Mouse (Mus musculus): ENCODE results near the gene Ppil1.
A peak's percentile ranks its signal among the peaks of the same experiment; 100 is the strongest.
"Not testable (repeated sequence)": the region's sequence is repeated elsewhere in the genome, so short reads cannot be mapped to it uniquely, and the experiment has no call there.

The Ppil1 gene

DNA sequence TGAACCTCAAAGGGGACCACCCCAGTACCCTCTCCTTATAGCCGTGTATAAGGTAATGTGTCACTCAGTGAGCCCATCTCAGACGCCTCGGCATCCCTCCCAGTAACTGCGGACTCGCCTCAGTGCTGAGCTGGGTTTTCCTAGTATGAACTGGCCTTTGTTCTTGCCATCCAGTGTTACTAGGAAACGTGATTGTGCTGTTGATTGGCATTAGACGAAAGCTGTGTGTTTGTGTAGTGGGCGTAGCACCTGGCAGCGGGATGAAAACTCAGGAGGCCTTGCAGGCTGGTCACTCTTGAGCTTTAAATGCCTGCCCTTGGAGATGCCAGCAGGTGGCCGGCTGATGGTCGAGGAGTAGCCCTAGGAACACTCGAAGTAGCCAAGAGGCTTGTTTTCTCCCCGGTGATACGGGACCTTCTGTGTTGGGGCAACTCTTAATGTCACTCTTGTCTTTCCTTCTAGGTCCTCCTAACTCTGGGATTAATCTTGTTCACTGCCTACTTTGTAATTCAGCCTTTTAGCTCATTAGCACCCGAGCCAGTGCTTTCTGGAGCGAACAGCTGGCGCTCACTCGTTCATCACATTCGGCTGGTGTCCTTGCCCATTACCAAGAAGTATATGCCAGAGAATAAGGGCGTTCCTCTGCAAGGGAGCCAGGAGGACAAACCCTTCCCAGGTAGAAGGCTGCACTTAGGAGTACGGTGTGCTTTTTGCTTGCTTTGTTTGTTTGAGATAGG, 18.4 kb upstream of the Ppil1 start:
- DNase-seq (ENCODE audit: low spot score in 2 of 2), result no peak

DNA sequence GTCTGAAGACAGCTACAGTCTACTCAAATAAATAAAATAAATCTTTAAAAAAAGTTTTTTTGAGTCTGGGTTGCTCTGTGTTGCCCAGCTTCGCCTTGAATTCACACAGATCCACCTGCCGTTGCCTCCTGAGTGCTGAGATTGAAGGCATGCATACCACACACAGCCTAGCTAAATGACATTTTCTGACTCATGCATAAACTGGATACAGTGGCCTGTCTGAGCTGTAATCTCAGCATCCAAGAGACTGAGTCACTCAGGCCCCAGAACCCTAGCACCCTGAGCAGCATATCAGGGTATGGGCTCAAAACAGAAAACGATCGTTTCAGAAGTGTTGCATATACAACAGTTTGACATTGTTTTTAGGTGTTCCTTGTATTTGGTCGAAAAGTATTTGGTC, 17.6 kb upstream of the Ppil1 start:
- DNase-seq (ENCODE audit: low spot score in 2 of 2), result no peak

DNA sequence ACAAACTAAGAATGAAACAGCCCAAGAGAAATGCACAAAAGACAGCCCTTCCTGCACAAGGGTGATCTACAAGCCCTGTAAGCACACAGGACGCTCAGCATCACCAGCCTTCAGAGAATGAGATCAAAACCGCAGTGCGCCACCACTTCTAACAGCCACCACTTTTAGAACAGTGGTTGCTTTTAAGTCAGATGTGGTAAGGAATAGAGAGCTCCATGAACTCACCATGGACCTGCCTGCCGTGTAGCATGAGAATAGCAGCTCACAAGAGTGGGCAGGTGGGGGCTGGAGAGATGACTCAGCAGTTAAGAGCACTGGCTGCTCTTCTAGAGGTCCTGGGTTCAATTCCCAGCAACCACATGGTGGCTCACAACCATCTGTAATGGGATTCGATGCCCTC, 16.4 kb upstream of the Ppil1 start:
- DNase-seq (ENCODE audit: low spot score in 2 of 2), result no peak

DNA sequence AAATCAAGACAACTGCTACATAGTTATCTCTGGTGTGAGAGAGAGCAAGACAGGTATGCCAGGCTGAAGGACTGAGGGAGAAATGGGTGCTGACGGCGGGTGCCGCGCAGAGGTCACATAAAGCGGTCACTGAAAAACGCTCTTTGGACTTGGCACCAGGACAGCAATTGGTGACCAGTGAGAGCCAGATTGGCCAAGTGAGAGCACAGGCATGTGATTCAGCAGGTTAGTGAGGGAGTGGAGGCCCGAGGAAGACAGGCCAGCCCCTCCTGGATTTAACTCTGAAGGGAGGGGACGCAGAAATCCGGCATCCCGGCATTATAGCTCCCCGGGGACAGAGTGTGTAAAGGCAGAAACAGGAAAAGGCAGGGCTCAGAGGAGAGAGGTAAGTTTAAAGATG, 9.9 kb upstream of the Ppil1 start:
- peak; percentile 56 to 75 for DNase-seq (ENCODE audit: low spot score in 2 of 2)

DNA sequence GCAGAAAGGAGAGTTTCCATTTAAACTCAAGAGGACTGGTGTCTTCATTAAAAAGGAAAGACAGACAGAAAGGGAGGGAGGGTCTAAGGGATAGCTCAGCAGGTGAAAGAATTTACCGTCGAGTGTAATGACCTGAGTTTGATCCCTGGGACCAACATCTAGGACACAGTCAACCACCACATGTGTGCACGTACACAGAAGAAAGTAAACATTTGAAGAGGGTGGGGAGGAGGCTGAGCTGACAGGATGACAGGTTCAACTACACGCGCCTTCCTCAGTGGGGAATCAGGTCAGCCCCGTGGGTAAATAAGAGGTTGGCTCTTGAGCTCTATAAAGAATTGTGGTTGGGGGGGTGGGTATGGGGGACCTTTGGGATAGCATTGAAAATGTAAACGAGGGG, 9.2 kb upstream of the Ppil1 start:
- no peak for DNase-seq (ENCODE audit: low spot score in 2 of 2)

DNA sequence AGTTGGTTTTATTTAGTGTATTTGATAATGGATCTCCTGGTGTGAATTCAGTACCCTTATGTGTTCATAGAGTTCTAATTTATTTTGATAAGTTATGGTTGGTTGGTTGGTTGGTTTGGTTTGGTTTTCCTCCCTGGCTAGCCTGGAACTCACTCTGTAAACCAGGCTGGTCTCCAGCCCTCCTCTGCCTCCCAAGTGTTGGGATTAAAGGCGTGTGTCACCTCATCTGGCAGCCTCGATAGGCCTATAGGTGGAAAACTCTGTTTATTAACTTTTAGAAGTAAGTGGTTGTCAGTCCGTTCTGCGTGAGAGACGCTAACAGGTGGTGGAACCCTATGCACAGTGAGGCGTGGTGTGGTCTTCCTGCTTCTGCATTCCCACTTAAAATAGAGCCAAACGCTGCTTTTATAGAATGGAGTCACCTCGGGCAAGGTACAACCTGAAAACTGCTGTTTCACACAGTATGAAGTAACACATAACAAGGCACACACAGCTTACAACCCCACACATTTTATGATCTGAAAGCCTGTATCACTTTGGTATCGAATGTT, 6.2 kb upstream of the Ppil1 start:
- no peak for DNase-seq (ENCODE audit: low spot score in 2 of 2)

DNA sequence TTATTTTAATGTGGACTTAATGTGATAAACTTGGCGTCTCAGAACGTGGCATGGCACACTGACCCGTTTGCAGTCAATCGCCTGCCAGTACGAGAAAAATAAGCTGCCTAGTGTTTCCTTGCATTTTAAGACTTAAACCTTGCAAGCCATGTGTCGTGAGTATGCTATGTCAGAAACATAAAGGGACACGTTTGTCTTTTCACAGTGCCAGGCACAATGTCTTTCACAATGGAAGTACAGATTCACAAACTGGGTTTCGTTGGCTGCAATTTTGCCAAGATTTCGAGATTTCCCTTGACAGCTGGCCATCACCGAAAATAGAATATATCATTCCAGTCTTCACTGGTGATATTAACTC, 5.3 kb upstream of the Ppil1 start:
- DNase-seq (ENCODE audit: low spot score in 2 of 2), result no peak

DNA sequence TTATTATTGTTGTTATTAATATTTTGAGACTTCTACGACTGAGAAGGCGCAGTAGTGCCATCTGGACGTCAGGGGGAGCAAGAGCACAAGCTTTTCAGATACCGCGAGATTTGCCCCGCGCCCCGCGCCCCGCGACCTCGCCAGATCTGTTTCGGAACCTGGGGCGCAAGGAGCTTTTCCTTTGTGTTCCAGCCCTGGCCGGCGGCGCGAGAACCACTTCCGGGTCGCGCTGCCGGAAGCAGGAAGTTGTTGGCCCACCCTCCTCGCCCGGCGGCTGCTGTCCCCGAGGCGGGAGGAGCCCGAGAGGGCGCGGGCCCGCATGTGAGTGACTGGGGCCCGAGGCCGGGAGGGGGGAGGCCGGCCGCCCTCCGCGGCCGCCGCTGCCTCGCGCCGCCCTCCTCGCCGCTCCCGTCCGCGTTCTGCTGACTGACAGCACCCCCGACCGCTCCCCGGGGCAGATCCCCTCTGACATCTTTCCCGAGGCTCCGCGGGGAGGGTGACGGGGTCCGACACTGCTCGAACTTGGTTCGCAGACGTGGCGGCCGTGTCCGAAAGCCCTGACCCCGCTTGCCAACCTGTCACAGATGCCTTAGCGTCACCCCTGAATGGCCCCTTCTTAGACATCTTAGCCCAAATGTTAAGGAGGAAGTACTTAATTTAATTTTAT, 4.8 kb upstream of the Ppil1 start, which contains the start of gene BC004004:
Gene BC004004, plus strand, starts transcription at position 107 of the 667 bp plus-strand sequence.
- peak; percentile 96 to 97 for DNase-seq (ENCODE audit: low spot score in 2 of 2)

DNA sequence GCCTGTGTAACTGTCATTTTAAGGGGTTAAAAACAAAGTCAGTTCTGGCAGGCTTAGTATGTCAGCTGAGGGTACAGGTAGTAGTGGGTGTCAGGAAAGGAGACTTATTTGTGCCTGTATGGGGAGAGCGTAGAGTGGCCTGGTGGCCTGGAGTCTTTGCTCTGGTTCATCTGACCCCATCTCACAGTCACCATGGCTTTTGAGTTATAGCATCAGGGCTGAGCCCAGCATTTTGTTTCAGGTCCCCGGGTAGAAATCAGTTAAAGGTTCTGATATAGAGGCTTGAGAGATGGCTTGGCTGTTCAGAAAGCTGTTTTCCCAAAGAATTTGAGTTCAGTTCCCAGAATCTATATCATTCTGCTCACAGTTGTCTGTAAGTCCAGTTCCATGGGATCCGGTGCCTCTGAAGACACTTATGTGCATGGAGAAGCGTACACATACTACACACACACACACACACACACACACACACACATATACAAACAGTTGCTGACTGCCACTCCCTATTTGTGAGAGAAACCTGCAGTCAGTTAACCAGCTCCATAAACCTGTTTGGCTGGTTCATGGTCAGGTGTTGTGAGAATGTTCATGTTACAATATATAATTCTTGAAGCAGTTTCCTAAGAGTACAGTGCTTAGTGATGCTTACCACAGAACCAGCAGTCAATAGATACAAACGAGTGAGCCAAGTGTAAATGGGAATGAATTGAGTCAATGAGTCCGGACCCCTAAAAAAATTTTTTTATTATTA, 4.1 kb upstream of the Ppil1 start:
- DNase-seq (ENCODE audit: low spot score in 2 of 2), result no peak

DNA sequence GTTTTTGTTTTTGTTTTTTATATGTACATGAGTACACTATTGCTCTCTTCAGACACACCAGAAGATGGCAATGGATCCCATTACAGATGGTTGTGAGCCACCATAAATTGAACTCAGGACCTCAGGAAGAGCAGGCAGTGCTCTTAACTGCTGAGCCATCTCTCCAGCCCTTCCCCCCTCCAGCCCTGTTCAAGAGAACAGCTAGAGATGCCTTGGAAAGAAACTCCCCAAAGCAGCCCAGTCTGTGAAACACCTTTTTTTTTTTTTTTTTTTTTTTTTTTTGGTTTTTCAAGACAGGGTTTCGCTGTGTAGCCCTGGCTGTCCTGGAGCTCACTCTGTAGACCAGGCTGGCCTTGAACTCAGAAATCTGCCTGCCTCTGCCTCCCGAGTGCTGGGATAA, 3.1 kb upstream of the Ppil1 start:
- not testable (repeated sequence) for DNase-seq (ENCODE audit: low spot score in 2 of 2)

DNA sequence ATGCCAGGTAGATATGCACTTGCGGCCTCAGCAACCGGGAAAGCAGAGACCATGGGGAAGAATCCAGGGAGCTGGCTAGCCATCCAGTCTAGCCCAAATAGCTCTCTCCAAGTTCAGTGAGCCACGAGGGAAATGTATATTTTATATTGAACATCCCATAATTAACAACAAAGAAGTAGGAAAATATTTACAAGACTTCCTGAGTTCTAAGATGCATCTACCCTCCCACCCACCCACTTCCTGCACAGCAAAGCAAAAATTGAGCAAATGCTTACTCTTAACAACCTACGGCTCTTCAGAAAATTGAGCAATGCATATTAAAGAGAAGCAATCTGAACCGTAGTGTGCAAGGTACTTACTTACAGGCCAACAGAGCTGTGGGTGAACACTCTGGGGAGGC, 774 bp upstream of the Ppil1 start:
- DNase-seq (ENCODE audit: low spot score in 2 of 2), result no peak

DNA sequence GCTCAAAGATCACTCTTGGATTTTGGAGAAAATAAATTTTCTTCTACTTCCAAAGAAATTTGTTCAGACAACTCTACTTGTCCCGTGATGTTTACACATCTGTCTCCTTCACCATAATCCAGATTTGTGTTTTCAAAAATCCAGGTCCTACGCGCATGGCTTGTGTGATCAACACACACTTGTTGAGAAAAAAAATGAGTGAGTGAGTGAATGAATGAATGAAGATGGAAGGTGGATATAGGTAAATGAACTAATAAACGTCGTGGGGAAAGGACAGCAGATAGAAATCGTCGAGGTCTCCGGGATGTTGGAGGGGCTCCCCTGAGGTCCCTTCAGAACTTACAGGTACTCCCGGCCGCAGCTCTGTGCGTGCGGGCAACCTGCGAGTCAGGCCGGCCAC, 569 bp downstream of the Ppil1 start:
- DNase-seq (ENCODE audit: low spot score in 2 of 2), result no peak

DNA sequence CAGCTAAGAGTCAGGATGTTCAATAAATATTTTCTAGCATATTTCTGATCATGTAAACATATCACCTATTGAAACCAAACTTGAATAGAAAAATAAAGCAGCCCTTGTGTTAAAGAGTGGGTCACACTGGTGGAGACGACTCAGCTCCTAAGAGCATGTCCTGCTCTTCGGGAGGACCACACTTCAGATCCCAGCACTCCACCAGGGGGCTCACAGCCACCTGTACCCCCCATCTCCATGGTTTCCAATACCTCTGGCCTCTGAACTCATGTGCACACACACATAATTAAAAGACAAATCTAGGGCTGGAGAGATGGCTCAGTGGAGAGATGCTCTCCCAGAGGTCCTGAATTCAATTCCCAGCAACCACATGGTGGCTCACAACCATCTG, 1.7 kb downstream of the Ppil1 start:
- DNase-seq (ENCODE audit: low spot score in 2 of 2), result no peak

DNA sequence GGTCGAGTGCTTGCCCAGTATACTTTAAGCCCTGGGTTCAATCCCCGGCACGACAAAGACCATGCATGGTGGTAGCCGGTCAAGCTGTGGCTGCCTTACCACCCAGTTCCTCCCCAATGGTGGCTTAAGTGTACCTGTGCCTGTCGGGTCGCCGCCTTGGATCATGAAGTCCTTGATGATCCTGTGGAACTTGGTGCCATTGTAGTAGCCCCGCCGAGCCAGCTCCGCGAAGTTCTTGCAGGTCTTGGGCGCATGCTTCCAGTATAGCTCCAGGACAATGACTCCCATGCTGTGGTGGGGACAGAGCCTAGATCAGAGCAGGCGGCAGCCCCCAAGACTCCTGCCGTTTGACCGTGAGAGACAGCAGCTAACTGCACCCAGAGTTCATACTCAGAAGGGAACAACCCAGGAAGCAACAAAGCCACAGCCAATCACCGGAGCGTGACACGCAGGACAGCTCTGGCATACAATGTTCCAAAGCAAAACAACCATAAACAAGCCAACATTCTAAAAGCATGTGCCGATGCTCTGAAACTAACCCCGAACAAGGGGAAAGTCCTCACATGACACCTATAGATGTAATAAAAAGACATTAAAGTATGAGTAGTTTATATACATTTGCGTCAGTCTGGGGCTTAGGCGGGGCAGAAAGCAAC, 2.3 kb downstream of the Ppil1 start:
- DNase-seq (ENCODE audit: low spot score in 2 of 2), result no peak

DNA sequence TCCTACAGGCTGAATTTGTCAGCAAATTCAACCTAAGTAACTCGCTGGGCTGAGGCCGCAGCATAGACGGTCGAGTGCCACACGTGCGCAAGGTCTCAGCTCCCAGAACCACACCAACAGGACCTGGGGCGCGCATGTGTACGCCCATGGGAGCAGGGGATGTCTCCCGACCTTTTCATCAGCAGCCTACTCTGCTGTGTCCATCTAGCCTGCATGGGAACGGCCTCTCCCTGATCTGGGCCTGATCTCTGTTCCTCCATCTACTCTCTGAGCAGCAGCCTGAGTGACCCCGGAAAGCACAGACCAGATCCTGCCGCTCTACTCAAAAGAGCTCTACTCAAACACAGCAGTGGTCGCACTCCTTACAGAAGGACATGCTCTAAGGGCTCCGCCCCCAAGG, 3.5 kb downstream of the Ppil1 start:
- no peak for DNase-seq (ENCODE audit: low spot score in 2 of 2)

DNA sequence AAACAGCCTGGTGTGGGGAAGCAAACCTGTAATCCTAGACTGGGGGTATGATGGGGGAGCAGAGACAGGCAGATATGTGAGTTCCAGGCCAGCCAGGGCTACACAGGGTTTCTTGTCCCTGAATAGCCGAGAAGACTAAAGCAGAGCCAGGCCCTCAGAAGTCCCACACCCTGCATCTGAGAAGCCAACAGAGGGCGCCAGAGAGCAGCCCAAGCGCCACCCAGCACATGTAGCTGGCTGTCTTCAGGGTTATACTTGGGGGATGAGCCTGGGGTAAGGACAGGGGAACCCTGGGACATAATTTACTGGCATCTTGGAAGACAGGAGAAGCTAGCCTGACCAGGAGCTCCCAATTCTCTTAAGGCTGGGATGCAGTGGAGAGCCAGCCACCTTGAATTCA, 4.5 kb downstream of the Ppil1 start:
- DNase-seq (ENCODE audit: low spot score in 2 of 2), result peak; percentile 43 to 70

DNA sequence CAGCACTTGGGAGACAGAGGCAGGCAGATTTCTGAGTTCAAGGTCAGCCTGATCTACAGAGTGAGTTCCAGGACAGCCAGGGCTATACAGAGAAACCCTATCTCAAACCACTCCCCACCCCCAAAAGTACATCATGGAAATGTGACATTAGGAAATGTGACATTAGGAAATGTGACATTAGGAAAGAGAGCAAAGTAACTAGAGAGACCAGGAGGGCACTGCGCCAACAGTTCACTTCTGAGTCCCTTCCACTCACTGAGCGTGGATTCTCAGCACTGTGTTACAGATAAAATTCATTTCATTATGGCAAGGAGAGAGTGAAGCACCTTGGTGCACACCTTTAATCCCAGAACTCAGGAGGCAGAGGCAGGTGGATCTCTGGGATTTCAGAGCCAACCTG, 5.1 kb downstream of the Ppil1 start:
- no peak for DNase-seq (ENCODE audit: low spot score in 2 of 2)

DNA sequence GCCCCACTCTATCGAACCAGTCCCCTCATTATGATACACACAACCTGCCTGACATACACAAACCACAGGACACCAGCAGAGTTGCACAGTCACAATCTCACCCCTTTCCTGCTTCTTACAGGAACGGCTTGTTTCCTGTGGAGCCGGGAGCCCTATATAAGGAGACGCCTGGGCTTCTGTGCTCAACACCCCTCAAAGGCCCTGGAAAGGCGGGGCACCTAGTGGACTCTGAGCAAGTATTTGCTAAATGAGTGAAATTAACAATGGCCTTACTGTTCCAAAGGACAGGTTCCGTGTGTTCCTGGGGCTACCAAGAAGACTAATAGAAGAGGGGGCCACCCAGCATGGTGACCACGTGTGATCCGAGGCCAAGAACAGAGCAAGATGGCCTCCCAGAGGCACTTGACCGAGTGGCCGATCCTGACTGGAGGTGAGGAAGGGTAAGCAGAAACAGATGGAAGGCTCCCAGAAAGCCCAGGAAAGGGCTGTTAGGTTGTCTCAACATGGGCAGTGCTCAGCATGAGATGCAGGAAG, 5.9 kb downstream of the Ppil1 start:
- no peak for DNase-seq (ENCODE audit: low spot score in 2 of 2)

DNA sequence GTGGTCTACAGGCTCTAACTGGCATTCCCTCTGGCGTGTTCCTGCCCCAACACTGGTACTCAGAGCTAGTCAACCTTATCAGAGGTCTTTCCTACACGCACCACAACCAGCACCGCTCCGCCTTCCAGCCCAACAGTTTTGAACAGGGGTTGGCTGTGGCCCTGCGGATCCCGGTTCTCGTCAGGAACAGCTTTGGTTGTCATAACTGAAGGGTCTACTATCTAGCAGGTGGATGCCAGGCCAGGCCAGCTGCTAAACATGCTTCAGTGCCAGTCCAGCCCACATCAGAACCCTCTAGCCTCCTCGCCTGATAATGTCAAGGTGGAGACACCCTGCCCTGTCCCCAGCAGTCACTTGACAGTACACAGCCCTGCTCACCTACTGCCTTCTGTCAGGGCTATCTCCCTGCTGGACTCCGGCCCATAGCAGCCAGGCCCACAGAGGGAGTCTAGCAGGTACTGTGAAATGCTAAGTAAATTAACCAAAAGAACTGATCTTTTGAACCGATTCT, 6.9 kb downstream of the Ppil1 start:
- DNase-seq (ENCODE audit: low spot score in 2 of 2), result peak; percentile 81 to 84

DNA sequence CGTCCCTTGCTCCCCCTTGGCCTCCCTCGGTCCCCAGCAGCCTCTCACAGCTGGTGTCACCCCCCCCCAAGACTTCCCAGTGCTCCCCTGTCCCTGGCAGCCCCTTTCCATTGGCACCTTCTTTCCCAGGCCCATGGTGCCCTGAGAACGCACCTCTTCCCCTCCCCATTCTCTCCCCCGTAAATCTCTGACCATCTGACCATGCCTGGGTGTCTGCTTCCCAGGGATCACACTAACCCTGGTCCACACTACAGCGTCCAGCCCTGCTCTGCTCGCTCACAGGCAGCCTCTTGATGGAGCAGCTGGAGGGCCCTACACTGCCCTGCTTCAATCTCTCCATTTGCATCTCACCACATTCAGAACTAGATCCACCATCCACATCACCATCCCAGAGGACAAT, 7.5 kb downstream of the Ppil1 start:
- no peak for DNase-seq (ENCODE audit: low spot score in 2 of 2)

DNA sequence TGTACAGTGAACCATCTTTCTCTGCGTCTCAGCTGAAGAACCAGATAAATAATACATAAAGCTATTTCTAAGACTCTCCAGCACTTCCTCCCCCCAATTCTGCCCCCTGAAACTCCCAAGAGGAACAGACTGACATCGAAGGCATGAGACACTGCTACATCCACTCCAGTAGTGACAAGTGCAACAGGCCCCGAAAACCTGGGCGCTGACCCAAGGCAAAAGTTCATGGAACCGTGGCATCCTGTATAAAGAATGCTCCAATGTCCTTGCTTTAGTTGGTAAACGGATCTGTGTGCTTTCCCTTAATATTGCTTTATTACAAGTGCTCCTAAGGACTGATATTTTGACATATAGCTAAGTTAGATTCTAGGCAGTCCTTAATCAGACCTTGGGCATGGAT, 9.2 kb downstream of the Ppil1 start:
- not testable (repeated sequence) for DNase-seq (ENCODE audit: low spot score in 2 of 2)

DNA sequence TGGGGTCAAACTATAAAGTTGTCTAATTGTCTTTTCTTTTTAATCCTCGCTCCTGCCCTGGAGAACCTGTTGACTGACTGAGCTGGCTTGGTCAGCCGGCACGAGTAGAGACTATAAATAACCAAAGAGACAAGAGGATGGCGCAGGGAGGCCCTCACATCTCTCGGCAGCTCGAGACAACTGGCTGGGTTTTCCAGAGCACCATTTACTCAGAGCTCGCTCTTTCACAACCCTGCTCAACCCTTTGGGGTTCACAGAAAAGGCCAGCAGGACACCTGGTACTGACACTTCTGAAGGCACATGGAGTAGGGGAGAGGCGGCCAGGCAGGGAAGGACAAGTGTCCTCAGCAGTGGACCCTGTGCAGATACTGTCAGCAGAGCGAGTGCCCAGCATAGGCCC, 10.3 kb downstream of the Ppil1 start:
- peak; percentile 51 to 55 for DNase-seq (ENCODE audit: low spot score in 2 of 2)

Measured in heart, adult 9 months (tissue).